Mouse (Mus musculus) liver, postnatal 0 days (tissue): ENCODE measurements around the gene Anxa6. TPM values are rescaled to one million over a fixed set of nuclear protein-coding genes. Genes with fewer than 3 reads are reported as not detected.

ENCODE experiments used
- ATAC-seq: fragments of 200-750 bp; cut with Nextera tagmentation; 2 replicates; pipeline ENCODE4 v1.8.0; 2017; ENCODE audit warnings: mild to moderate bottlenecking, moderate library complexity
- DNase-seq: peaks from one replicate; pipeline ENCODE4 v3.0.0-alpha.2; 2016
- H3K27ac ChIP-seq: fragments of 300-500 bp; sonication (generic); 2 replicates; pipeline ENCODE4 v1.5.1; 2014; ENCODE audit warnings: antibody characterized with exemption, moderate library complexity, mild to moderate bottlenecking, low read depth
- H3K27me3 ChIP-seq: fragments of 300-500 bp; sonication (generic); 2 replicates; pipeline ENCODE4 v1.6.1; 2014; ENCODE audit warnings: low read length, control low read depth, mixed read lengths; ENCODE audit not compliant: insufficient read depth
- H3K36me3 ChIP-seq: fragments of 300-500 bp; sonication (generic); replicated peaks from 2 replicates; pipeline ENCODE4 v1.6.1; 2014; ENCODE audit warnings: mild to moderate bottlenecking, control low read depth, low read length, moderate library complexity, mixed read lengths; ENCODE audit not compliant: insufficient read depth
- H3K4me1 ChIP-seq: fragments of 300-500 bp; sonication (generic); 2 replicates; pipeline ENCODE4 v1.6.1; 2014; ENCODE audit warnings: antibody characterized with exemption, mild to moderate bottlenecking, control low read depth; ENCODE audit not compliant: insufficient read depth
- H3K4me2 ChIP-seq: fragments of 300-500 bp; sonication (generic); 2 replicates; pipeline ENCODE4 v1.6.1; 2014; ENCODE audit warnings: low read depth, mild to moderate bottlenecking, low read length, moderate library complexity, mixed read lengths
- H3K4me3 ChIP-seq: fragments of 300-500 bp; sonication (generic); 2 replicates; pipeline ENCODE4 v1.5.1; 2014; ENCODE audit warnings: low read depth, low read length
- H3K9ac ChIP-seq: fragments of 300-500 bp; sonication (generic); replicated peaks from 2 replicates; pipeline ENCODE4 v1.6.1; 2014; ENCODE audit warnings: mild to moderate bottlenecking, moderate library complexity
- H3K9me3 ChIP-seq: fragments of 300-500 bp; sonication (generic); 2 replicates; pipeline ENCODE4 v1.6.1; 2016; ENCODE audit warnings: mild to moderate bottlenecking, control low read depth, low read length, mixed read lengths
- CTCF ChIP-seq: sonication (generic); IDR thresholded peaks from 2 replicates; pipeline ENCODE4 v1.5.1; 2016; ENCODE audit warnings: antibody characterized with exemption, low read depth
- EP300 ChIP-seq: IDR thresholded peaks from 2 replicates; pipeline ENCODE4 v1.6.1; 2016; ENCODE audit warnings: antibody characterized with exemption, low read depth, mild to moderate bottlenecking
- WGBS: fragments of 180-500 bp; shearing (Covaris S2); extraction: QIAGEN DNeasy Blood & Tissue Kit; methylation state at CpG from one replicate; pipeline ENCODE4 v1.1.7; 2014; ENCODE audit not compliant: insufficient replicate concordance; 5-methylcytosine and 5-hydroxymethylcytosine counted together
- polyA plus RNA-seq: library from polyadenylated mRNA; unstranded; fragments of >200 nt; fragmentation: Nextera tagmentation; extraction: Ambion mirVana; gene quantifications from 2 replicates; pipeline ENCODE4 v1.2.1, GENCODE M21; 2015

Gene Anxa6
- polyA plus RNA-seq, 1 experiment from 2014 or later: 47.5 TPM

GRCm38 (mm10) chr11:55075602-55076001 lies 42.4 kb upstream of the Anxa6 start:
- DNase-seq (no peak), ATAC-seq (no peak)
- H3K27ac ChIP-seq: no peak overlapping the region
- H3K4me1 ChIP-seq: peaks cover 22% of the 10 kb centered on the region
- H3K27me3 ChIP-seq: no peaks in the 10 kb centered on the region
- H3K9me3 ChIP-seq: no peaks in the 10 kb centered on the region
- no peak overlapping the region for H3K4me2 ChIP-seq
- 67% methylated on average over 2 of the region's 2 CpGs for WGBS
- H3K36me3 ChIP-seq: no peaks in the 10 kb centered on the region
- H3K9ac ChIP-seq: no peak overlapping the region
- H3K4me3 ChIP-seq: no peak overlapping the region
- no peak for TF ChIP-seq EP300

DNA sequence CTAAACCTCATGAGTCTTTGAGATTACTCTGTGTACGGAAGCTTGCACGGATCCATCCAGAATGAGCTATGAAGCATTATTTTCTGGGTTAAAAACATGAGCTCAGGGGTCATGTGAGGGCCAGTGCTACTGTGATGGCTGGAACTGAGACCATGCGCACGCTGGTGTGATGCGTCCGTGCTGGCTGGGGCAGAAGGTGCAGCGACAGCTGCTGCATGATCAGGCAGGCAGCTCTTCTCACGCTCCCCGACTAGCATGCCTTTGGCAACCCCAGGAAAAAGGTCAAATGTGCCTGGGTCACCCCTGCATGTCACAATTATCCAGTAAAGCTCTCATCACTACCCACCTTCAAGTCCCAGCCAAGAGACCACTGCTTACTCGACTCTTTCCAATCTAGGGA lies 39.9 kb upstream of the Anxa6 start:
- Histone ChIP-seq H3K4me1 (peaks cover 16% of the 10 kb centered on the region), H3K27ac (no peak overlapping the region), H3K36me3 (no peaks in the 10 kb centered on the region), H3K4me2 (no peak overlapping the region), H3K27me3 (no peaks in the 10 kb centered on the region), H3K9me3 (no peaks in the 10 kb centered on the region), H3K4me3 (no peak overlapping the region), H3K9ac (no peak overlapping the region)
- WGBS: 82% methylated on average over 10 of the region's 10 CpGs
- ATAC-seq (no peak), DNase-seq (no peak)
- TF ChIP-seq CTCF (no peak), EP300 (no peak)

- DNase-seq (no peak), ATAC-seq (no peak)
- no peak overlapping the region for H3K27ac ChIP-seq
- H3K27me3 ChIP-seq: no peaks in the 10 kb centered on the region
- TF ChIP-seq EP300 (no peak), CTCF (no peak)
- peaks cover 14% of the 10 kb centered on the region for H3K4me1 ChIP-seq
- no peaks in the 10 kb centered on the region for H3K9me3 ChIP-seq
- H3K36me3 ChIP-seq: no peaks in the 10 kb centered on the region
- no peak overlapping the region for H3K9ac ChIP-seq
- no peak overlapping the region for H3K4me2 ChIP-seq
- WGBS: 44% methylated on average over 8 of the region's 8 CpGs
- no peak overlapping the region for H3K4me3 ChIP-seq
Observed at GRCm38 (mm10) chr11:55072467-55072866, 39.2 kb upstream of the Anxa6 start.

DNA sequence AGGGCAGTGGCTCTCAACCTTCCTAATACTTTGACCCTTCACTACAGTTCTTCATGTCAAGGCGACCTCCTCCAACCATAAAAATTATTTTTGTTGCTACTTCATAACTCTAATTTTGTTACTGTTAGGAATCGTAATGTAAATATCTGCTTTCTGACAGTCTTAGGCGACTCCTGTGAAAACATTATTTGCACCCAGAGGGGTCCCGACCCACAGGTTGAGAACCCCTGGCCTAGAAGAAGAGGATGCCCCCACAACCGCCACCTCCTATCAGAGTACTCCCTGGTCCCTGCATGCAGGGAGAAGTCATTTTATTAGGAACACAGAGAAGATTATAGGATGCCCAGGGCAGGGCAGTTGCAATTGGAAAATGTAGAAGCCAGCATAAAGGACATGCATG lies 38.1 kb upstream of the Anxa6 start:
- ATAC-seq: no peak
- Histone ChIP-seq H3K4me2 (no peak overlapping the region), H3K4me1 (peaks cover 4% of the 10 kb centered on the region)

DNA sequence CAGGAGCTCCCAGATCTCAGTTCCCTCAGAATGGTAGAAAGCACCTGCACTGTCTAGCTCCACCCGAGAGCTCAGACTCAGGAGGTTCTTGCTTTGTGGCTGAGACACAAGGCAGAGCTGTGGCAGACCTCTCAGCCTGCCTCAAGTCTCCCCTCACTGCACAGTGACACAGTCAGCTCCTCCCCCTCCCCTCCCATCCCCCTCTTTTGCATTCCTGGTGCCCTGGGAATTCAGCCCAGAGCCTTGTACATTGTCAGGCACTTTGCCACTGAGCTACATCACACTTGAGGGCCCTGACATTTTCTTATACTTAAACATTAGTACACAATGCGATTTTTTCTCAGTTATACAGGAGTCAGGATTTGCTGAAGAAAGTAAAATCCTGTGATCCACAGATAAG lies 35.8 kb upstream of the Anxa6 start:
- no peak overlapping the region for H3K9ac ChIP-seq
- ATAC-seq (no peak), DNase-seq (no peak)
- H3K36me3 ChIP-seq: no peaks in the 10 kb centered on the region
- H3K4me1 ChIP-seq: no peaks in the 10 kb centered on the region
- 53% methylated on average over 2 of the region's 2 CpGs for WGBS
- no peak overlapping the region for H3K4me3 ChIP-seq
- H3K4me2 ChIP-seq: no peak overlapping the region
- no peak for TF ChIP-seq EP300
- no peak for TF ChIP-seq CTCF
- no peaks in the 10 kb centered on the region for H3K9me3 ChIP-seq
- no peaks in the 10 kb centered on the region for H3K27me3 ChIP-seq
- H3K27ac ChIP-seq: no peak overlapping the region

More for the DNA sequence above, 38.1 kb upstream of the Anxa6 start:
- TF ChIP-seq CTCF (no peak), EP300 (no peak)
- Histone ChIP-seq H3K27ac (no peak overlapping the region), H3K36me3 (no peaks in the 10 kb centered on the region), H3K27me3 (no peaks in the 10 kb centered on the region), H3K9me3 (no peaks in the 10 kb centered on the region), H3K9ac (no peak overlapping the region), H3K4me3 (no peak overlapping the region)
- WGBS: 77% methylated on average over 5 of the region's 5 CpGs
- DNase-seq: no peak

- no peaks in the 10 kb centered on the region for H3K9me3 ChIP-seq
- 64% methylated on average over 4 of the region's 4 CpGs for WGBS
- H3K9ac ChIP-seq: no peak overlapping the region
- H3K36me3 ChIP-seq: no peaks in the 10 kb centered on the region
- no peak overlapping the region for H3K4me3 ChIP-seq
- H3K27me3 ChIP-seq: no peaks in the 10 kb centered on the region
- no peaks in the 10 kb centered on the region for H3K4me1 ChIP-seq
- ATAC-seq (no peak), DNase-seq (no peak)
- TF ChIP-seq CTCF (no peak), EP300 (no peak)
- no peak overlapping the region for H3K4me2 ChIP-seq
- no peak overlapping the region for H3K27ac ChIP-seq
Observed at GRCm38 (mm10) chr11:55066921-55067320, 33.7 kb upstream of the Anxa6 start.

DNA sequence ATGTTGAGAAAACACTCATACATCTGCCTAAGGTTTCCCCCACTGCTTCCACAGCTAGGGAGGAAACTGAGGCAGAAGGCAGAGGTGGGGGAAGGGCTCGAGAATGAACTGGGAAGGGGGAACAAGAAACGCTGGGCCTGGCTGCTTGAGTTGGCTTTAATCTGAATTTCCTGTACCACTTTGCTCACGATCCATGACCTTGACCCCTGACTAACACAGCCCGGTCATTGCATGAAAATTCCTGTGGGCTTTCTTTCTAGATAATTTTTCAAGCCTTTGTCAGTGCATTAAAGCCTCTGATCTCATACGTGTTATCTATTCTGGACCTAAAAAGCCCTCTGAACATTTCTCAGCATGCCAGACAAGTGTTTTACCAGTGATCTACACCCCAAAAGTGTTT lies 29.6 kb upstream of the Anxa6 start:
- ATAC-seq (no peak), DNase-seq (no peak)
- Histone ChIP-seq H3K9me3 (no peaks in the 10 kb centered on the region), H3K4me3 (no peak overlapping the region), H3K4me1 (no peaks in the 10 kb centered on the region), H3K27ac (no peak overlapping the region), H3K4me2 (no peak overlapping the region), H3K27me3 (no peaks in the 10 kb centered on the region), H3K9ac (no peak overlapping the region), H3K36me3 (no peaks in the 10 kb centered on the region)
- TF ChIP-seq CTCF (no peak), EP300 (no peak)
- WGBS: 43% methylated on average over 5 of the region's 5 CpGs
